Mouse (Mus musculus) limb, embryonic 10.5 days (tissue): ENCODE results near the gene Atp10a. TPM values are rescaled to one million over a fixed set of nuclear protein-coding genes. Genes with fewer than 3 reads are reported as not detected.
"Not testable (repeated sequence)": the region's sequence is repeated elsewhere in the genome, so short reads cannot be mapped to it uniquely, and the experiment has no call there.

Experiments
- DNase-seq: peaks from one replicate; pipeline ENCODE4 v3.0.0-alpha.2; 2017; ENCODE audit warnings: low spot score
- H3K27ac ChIP-seq: fragments of 300-500 bp; sonication (generic); 2 replicates; pipeline ENCODE4 v1.5.1; 2016; ENCODE audit warnings: mild to moderate bottlenecking
- H3K27me3 ChIP-seq: fragments of 300-500 bp; sonication (generic); 2 replicates; pipeline ENCODE4 v1.6.1; 2016; ENCODE audit warnings: low read depth, mild to moderate bottlenecking; ENCODE audit not compliant: poor library complexity, severe bottlenecking
- H3K36me3 ChIP-seq: fragments of 300-500 bp; sonication (generic); 2 replicates; pipeline ENCODE4 v1.6.1; 2016; ENCODE audit warnings: mild to moderate bottlenecking, moderate library complexity
- H3K4me1 ChIP-seq: fragments of 300-500 bp; sonication (generic); 2 replicates; pipeline ENCODE4 v1.6.1; 2016
- H3K4me3 ChIP-seq: fragments of 300-500 bp; sonication (generic); 2 replicates; pipeline ENCODE4 v1.5.1; 2016; ENCODE audit warnings: mild to moderate bottlenecking, moderate library complexity
- H3K9me3 ChIP-seq: fragments of 300-500 bp; sonication (generic); replicated peaks from 2 replicates; pipeline ENCODE4 v1.6.1; 2016; ENCODE audit warnings: mild to moderate bottlenecking
- WGBS: fragments of 180-500 bp; shearing (Covaris S2); methylation state at CpG from one replicate; pipeline ENCODE4 v1.1.7; 2016; 5-methylcytosine and 5-hydroxymethylcytosine counted together
- polyA plus RNA-seq: library from polyadenylated mRNA; unstranded; fragments of >200 nt; fragmentation: Nextera tagmentation; extraction: Ambion mirVana; gene quantifications from 2 replicates; pipeline ENCODE4 v1.2.1, GENCODE M21; 2016

Atp10a gene
- polyA plus RNA-seq, 1 experiment from 2014 or later, result 1.7 TPM

DNA sequence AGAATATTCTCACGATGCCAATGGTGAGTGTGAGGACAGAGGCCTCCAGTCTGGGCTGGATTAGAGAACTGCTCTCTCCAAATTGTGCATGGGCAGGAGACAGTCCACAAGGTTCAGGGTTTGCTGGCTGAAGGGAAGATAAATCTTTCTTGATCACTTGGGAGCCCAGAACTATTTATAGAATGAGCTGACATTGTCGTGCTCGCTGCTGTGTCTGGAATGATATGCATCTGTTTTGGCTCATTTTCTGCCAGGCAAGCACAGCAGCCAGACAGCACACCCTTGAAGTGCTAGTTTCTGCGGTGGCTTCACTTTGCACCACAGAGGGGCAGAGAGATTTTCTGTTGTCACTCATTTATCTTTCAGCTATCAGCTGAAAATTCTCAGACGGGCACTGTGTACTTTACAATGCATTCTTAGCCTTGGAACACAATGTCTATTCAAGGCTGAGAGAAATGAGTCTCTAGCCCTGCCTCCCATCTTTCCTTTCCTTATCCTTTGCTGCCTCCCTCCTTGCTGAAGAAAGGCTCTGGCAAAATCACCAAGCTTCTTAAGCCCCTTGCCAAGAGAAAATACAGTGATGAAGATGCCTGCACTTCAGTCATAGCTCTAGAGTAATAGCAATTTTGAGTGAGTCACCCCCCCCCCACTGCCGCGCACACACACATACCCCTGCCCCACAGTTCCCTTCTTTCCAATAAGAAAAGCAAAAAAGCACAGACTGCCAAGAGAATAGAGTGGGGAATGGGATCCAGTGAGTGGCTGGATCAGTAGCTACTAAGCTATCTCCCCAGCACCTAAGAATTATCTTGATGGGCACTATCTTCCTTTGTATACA lies 132.7 kb downstream of the Atp10a start:
- Histone ChIP-seq H3K9me3 (no peaks in the 10 kb centered on the region), H3K4me3 (no peak overlapping the region), H3K27ac (no peak overlapping the region), H3K27me3 (no peaks in the 10 kb centered on the region), H3K36me3 (no peaks in the 10 kb centered on the region), H3K4me1 (no peaks in the 10 kb centered on the region)
- 74% methylated on average over 7 of the region's 7 CpGs for WGBS
- DNase-seq, result peak; percentile 16

DNA sequence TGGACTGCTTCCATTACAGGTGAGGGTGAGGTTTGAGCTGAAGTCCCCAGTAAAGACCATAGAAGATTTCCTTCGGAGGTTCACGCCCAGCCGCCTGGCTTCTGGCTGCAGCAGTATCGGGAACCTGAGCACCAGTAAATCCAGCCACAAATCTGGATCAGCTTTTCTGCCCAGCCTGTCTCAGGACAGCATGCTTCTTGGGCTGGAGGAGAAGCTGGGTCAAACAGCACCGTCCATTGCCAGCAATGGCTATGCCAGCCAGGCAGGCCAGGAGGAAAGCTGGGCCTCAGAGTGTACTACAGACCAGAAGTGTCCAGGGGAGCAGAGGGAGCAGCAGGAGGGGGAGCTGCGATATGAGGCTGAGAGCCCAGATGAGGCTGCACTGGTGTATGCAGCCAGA lies 141.3 kb downstream of the Atp10a start:
- Histone ChIP-seq H3K36me3 (no peaks in the 10 kb centered on the region), H3K27me3 (no peaks in the 10 kb centered on the region), H3K4me3 (no peak overlapping the region), H3K9me3 (no peaks in the 10 kb centered on the region), H3K4me1 (no peaks in the 10 kb centered on the region), H3K27ac (no peak overlapping the region)
- WGBS, result 96% methylated on average over 6 of the region's 6 CpGs
- no peak for DNase-seq

DNA sequence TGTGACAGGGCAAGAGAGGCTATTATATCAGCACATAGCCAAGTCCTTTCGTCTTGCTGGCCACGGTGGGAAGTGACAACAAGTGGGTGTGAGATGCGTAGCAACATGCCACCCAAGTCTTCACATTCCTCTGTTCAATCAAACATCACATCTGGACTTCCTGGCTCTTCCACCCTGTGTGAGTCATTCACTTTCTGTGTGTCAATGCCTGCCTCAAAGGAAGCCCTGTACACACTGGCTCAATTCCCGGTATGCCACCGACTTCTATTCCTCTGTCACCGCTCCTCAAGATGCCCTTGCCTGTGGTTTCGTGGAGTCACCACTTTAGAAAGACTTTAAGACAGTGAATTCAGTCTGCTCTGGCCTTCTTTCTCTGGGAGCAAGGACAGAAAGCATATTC lies 144.9 kb downstream of the Atp10a start:
- Histone ChIP-seq H3K36me3 (no peaks in the 10 kb centered on the region), H3K4me1 (no peaks in the 10 kb centered on the region), H3K27ac (no peak overlapping the region), H3K27me3 (no peaks in the 10 kb centered on the region), H3K4me3 (no peak overlapping the region), H3K9me3 (no peaks in the 10 kb centered on the region)
- WGBS, result 89% methylated on average over 7 of the region's 7 CpGs
- DNase-seq, result no peak

DNA sequence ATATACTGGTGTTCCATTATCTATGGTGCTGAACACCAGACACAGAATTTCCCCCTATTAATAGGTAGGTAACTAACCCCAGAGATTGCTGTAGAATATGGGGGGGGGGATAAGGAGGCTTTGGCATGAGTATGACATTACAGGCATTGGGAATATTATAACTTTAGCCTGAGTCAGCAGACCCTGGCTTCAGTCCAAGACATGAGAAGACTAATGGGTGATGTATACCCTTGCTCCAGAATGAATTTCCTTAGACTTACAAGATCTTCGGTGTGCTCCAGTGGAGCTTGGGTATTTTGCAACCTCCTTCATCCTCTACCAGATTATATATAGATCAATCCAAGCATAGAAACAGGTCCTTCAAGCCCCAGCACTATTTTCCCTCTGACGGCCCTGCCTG lies 145.8 kb downstream of the Atp10a start:
- no peaks in the 10 kb centered on the region for H3K27me3 ChIP-seq
- no peaks in the 10 kb centered on the region for H3K4me1 ChIP-seq
- no peaks in the 10 kb centered on the region for H3K9me3 ChIP-seq
- no peak for DNase-seq
- H3K36me3 ChIP-seq, result no peaks in the 10 kb centered on the region
- WGBS, result 96% methylated on average over 2 of the region's 2 CpGs
- H3K27ac ChIP-seq, result no peak overlapping the region
- H3K4me3 ChIP-seq, result no peak overlapping the region

DNA sequence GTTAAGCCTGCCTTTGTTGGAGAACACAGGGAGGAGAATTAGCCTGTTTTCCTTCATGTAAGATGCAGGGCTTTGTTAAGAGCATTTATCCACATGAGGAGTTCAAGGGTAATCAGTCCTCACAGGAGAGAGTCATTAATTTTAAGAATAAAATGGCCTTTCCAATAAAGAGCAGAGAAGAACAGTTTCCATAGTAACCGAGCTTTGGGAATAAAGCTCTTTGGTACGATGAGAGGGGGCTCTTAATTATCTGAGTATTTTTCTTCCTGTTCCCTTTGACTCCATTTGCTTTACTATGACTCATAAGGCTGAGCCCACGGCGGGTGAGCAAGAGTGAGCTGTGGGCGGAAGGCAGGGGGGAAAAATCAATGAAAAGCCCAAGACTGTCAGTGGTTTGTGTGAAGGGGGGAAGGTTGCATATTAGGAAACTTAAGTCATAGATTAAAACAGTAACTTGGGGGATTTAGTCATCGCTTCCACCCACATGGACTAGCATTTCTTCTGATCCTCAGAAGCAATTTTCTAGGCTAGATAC lies 166.2 kb downstream of the Atp10a start:
- 80% methylated on average over 6 of the region's 6 CpGs for WGBS
- DNase-seq, result no peak
- Histone ChIP-seq H3K4me3 (no peak overlapping the region), H3K27me3 (no peaks in the 10 kb centered on the region), H3K4me1 (no peaks in the 10 kb centered on the region), H3K9me3 (no peaks in the 10 kb centered on the region), H3K36me3 (no peaks in the 10 kb centered on the region), H3K27ac (no peak overlapping the region)

DNA sequence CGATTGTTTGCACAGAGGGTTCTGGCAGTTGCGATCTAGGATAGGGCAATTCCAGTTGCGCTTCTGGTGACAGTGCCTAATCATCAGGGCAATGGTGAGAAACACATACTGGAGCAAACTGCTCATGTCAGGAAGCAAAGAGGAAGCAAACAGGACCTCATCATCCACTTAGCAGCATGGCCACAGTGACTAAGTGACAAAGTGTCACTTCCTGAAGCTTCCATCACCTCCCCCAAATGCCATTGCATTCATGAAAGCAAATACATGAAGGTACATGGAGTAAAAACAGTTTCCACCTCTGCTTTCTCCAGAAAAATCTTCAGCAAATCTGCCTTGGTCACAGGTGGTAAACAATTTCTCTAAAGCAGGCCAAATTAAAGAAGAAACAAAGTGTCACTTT lies 168.7 kb downstream of the Atp10a start:
- H3K4me1 ChIP-seq, result no peaks in the 10 kb centered on the region
- H3K27me3 ChIP-seq, result no peaks in the 10 kb centered on the region
- DNase-seq, result no peak
- 93% methylated on average over 3 of the region's 3 CpGs for WGBS
- no peaks in the 10 kb centered on the region for H3K9me3 ChIP-seq
- no peak overlapping the region for H3K4me3 ChIP-seq
- no peak overlapping the region for H3K27ac ChIP-seq
- H3K36me3 ChIP-seq, result no peaks in the 10 kb centered on the region

DNA sequence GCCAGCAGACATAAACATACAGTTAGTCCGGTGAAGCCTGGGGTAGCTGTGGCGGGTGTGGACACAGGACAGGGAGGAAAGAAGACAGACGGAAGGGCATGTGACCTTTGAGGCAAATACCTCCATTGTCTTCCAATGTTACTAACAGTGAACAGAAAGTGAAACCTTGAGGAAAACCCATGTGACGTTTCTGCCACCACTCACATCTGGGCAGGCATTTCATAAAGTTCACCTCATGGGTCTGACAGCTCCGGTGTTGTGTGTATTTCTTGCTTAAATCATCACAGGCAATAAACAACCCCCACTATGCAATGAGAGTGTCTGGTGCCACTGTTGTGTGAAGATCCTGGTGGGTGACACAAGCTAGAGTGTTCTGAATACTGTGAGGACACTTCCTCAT lies 173.1 kb downstream of the Atp10a start:
- no peaks in the 10 kb centered on the region for H3K9me3 ChIP-seq
- H3K36me3 ChIP-seq, result no peaks in the 10 kb centered on the region
- no peak overlapping the region for H3K27ac ChIP-seq
- no peaks in the 10 kb centered on the region for H3K27me3 ChIP-seq
- DNase-seq, result no peak
- H3K4me3 ChIP-seq, result no peak overlapping the region
- no peaks in the 10 kb centered on the region for H3K4me1 ChIP-seq
- WGBS, result 85% methylated on average over 5 of the region's 5 CpGs

DNA sequence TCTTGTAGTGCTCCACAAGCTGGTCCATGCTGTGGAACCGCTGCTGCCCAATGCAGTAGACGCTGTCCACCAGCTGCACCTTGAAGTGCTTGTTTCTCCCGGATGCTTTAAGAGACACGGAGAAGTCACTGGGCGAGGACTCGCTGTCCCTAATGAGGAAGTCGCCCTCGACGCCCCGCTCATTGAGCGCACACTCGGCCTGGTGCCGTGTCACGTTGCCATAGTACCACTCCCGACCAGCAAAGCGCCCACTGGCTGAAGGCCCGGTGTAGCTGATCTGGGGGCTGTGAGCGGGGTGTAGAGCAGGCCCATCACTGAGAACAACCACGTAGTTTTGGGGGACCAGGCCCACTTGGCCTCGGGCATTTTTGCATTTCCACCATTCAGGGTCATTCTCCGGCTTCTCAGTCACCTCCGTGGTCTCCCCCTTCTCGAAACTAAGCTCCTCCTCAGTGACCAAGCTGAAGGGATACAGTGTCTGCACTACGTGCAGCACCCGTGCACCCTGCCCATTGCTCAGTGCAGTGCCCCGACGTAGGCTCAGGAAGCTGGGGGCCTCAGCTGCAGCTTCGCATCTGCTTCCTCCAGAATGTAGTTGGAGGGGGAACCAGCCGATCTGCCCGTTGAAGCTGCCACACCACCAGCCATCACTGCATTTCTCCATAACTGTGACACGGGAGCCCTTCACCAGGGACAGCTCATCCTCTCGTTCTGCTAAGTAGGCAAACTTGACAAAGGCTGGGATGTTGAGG lies 181.1 kb downstream of the Atp10a start:
- H3K27ac ChIP-seq, H3K36me3 ChIP-seq, H3K4me1 ChIP-seq, DNase-seq, H3K4me3 ChIP-seq, H3K27me3 ChIP-seq, H3K9me3 ChIP-seq: not testable (repeated sequence)
- 92% methylated on average over 32 of the region's 32 CpGs for WGBS

DNA sequence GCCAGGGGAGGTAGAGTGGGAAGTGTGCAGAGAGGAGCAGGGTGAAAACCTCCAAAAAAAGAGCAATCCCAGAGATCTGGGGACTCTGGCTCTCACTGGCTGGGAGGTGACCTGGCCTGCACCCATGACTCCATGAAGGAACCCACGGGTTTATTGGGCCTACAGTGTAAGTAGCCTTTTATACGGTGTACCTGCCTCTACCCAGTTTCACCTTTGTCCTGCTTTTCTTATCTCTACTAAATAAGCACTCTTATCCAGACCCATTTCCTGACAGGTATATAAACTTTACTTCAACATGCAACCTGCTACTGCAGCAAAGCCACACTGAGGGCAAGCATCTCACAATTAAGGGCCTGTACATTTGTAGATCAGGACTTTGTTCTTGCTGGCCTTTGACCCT lies 184.4 kb downstream of the Atp10a start:
- no peaks in the 10 kb centered on the region for H3K9me3 ChIP-seq
- peaks cover 18% of the 10 kb centered on the region for H3K4me1 ChIP-seq
- no peaks in the 10 kb centered on the region for H3K36me3 ChIP-seq
- H3K27ac ChIP-seq, result no peak overlapping the region
- no peak for DNase-seq
- H3K27me3 ChIP-seq, result no peaks in the 10 kb centered on the region
- 85% methylated on average over 2 of the region's 2 CpGs for WGBS
- no peak overlapping the region for H3K4me3 ChIP-seq

DNA sequence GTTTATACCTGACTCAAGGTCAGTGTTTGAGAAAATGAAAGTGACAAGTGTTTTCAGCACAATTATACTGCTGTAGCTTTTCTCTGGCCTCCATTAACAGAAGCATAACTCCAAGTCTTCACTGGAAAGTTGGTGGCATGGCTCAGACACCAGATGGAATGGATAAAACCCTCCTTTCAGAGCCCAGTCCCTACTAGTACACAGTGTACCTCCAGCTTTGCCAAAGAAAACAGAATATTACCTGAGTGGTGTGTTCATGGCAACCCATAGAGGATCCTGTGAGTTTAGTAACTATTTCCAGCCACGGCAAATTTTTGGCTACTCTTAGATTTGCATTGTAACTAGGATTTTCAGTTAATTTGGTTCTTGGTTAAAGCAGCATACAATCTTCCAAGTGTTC lies 185.1 kb downstream of the Atp10a start:
- 96% methylated on average over 1 of the region's 1 CpGs for WGBS
- DNase-seq, result no peak
- H3K27ac ChIP-seq, result no peak overlapping the region

DNA sequence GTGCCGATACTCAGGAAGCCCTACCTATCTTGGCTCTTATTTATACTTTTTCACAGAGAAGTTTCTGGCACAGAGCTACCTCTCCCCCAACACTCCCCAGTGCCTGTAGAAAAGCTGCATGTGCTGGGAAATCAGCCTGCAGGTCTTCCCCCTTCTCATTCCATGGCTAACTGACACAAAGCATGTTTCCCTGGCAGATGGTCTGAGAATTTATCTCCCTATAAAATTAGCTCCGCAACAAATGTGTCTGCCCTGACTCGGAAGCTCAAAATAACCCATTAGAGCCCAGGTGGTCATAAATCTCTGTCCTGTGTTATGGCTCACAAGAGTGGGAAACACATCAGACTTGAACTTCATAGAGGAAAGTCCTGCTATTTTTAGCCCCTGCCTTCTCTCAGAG lies 186.9 kb downstream of the Atp10a start:
- H3K4me3 ChIP-seq, result no peak overlapping the region
- no peaks in the 10 kb centered on the region for H3K9me3 ChIP-seq
- H3K27me3 ChIP-seq, result no peaks in the 10 kb centered on the region
- WGBS, result 35% methylated on average over 3 of the region's 3 CpGs
- H3K27ac ChIP-seq, result no peak overlapping the region
- no peaks in the 10 kb centered on the region for H3K36me3 ChIP-seq
- no peak for DNase-seq
- peaks cover 18% of the 10 kb centered on the region for H3K4me1 ChIP-seq

More for the DNA sequence above, 185.1 kb downstream of the Atp10a start:
- Histone ChIP-seq H3K4me1 (peaks cover 18% of the 10 kb centered on the region), H3K27me3 (no peaks in the 10 kb centered on the region), H3K9me3 (no peaks in the 10 kb centered on the region), H3K36me3 (no peaks in the 10 kb centered on the region), H3K4me3 (no peak overlapping the region)

DNA sequence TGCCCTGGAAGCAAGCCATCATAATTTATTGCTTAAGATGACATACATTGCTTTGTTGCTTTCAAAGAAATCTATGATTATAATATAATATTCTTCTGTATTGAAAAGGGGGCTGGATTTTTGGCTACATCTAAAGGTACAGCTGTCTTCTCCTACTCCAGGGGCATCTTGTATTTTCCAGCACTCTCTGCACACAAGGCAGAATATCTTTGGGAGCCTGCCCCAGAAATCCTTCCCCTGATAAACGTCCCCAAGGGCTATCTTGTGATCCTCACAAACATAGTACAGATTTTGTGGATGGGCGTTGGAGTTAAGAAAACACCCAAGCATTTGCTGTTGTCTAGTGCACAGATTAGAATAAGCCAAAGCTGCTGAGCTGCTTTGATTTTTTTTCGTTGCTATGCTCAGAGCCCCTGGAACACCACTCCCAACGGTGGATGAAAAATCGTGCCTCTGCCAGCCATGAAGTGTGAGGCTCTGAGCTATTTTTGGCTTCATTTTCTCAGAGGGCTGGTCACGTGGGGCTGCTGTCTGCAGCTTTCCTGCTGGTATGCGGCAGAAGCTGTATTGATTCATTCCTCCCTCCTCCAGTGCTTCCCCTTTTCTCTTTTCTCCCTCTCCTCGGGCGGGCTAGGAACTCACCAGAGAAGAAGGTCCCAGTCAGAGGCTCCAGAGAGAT lies 187.9 kb downstream of the Atp10a start:
- Histone ChIP-seq H3K27ac (no peak overlapping the region), H3K4me3 (0 out of 2 replicates have a peak overlapping the region, but pooled peaks have one; percentile 8), H3K36me3 (no peaks in the 10 kb centered on the region), H3K9me3 (no peaks in the 10 kb centered on the region), H3K27me3 (no peaks in the 10 kb centered on the region), H3K4me1 (peaks cover 18% of the 10 kb centered on the region)
- DNase-seq, result peak; percentile 58
- 10% methylated on average over 9 of the region's 9 CpGs for WGBS

DNA sequence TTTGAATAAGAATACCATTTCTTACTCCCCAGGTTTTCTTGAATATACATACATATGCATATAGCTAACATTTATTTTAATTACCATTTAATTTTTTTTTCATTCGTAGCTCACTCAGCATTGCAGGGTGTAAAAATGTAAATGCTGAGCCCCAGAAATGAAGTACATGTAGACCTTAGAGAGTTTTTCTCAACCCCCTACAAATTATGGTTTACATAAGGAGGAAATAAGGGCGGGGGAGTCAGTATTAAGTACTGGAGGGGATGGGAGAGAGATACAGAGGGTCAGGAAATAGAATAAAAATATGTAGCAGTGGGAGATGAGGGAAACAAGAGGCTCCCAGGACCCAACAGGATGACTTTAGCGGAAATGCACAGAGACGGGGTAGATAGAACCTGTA lies 188.5 kb downstream of the Atp10a start:
- 33% methylated on average over 4 of the region's 4 CpGs for WGBS
- H3K27me3 ChIP-seq, result no peaks in the 10 kb centered on the region
- H3K4me3 ChIP-seq, result no peak overlapping the region
- no peaks in the 10 kb centered on the region for H3K36me3 ChIP-seq
- H3K27ac ChIP-seq, result no peak overlapping the region
- no peaks in the 10 kb centered on the region for H3K9me3 ChIP-seq
- peaks cover 18% of the 10 kb centered on the region for H3K4me1 ChIP-seq
- no peak for DNase-seq
